Mouse (Mus musculus): ENCODE data around the gene Rhox4d.
"Not testable (repeated sequence)": the region's sequence is repeated elsewhere in the genome, so short reads cannot be mapped to it uniquely, and the experiment has no call there.

Rhox4d gene

DNA sequence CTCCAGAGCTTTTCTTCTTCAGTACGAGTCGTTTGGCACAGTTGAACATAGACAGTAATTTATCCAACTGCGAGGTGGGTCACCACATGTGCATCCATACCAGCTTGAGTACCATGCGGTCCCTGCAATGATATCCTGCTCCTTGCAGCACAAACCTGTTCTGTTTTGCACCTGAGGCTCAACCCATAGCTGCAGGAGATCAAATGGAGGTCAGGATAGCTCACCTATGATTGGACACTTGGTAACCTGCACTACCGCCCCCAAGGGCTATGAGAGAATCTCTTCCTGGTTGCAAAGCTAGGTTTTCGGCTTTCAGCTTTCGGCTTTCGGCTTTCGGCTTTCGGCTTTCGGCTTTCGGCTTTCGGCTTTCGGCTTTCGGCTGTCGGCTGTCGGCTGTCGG lies at the start of gene Rhox4d:
Rhox4d (plus strand) TSS at position 301 of the 400 bp plus-strand sequence.
- in situ Hi-C loops (cut with MboI, MseI), result not testable (repeated sequence)

DNA sequence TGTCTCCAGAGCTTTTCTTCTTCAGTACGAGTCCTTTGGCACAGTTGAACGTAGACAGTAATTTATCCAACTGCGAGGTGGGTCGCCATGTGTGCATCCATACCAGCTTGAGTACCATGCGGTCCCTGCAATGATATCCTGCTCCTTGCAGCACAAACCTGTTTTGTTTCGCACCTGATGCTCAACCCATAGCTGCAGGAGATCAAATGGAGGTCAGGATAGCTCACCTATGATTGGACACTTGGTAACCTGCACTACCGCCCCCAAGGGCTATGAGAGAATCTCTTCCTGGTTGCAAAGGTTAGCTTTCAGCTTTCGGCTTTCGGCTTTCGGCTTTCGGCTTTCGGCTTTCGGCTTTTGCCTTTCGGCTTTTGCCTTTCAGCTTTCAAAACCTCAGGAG lies 34.1 kb upstream of the Rhox4d start, which contains the start of gene Rhox4c:
Rhox4c (plus strand) TSS at position 301 of the 400 bp plus-strand sequence.
- in situ Hi-C loops (cut with MboI, MseI), result loop anchor here in 1 of 2 experiments (10.0 to 25.0 kb wide), 2 partner anchors 215 to 332 kb away; partner anchors contain the start of genes Rhox4a and Rhox5

DNA sequence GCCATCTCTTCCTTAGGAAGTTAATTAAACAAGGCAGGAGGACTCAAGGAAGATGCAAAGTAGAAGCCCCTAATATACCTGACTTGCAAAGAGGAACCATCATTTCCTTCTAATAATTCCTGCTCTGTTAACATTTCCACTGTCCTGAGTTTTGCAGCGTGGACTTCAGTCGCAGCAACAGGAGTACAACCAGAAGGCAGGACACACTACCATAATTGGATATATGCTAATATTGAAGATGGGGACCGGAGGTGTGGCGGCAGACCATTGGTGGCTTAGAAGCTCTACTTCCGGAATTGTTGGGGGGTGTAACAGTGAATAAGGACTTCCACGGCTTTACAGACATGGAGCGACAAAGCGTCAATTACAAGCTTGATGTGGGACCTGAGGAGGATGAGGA lies 16.0 kb downstream of the Rhox4d start, which contains the start of gene Rhox2e:
Rhox2e (plus strand) TSS at position 301 of the 400 bp plus-strand sequence.
- in situ Hi-C loops (cut with MboI, MseI), result not testable (repeated sequence)

DNA sequence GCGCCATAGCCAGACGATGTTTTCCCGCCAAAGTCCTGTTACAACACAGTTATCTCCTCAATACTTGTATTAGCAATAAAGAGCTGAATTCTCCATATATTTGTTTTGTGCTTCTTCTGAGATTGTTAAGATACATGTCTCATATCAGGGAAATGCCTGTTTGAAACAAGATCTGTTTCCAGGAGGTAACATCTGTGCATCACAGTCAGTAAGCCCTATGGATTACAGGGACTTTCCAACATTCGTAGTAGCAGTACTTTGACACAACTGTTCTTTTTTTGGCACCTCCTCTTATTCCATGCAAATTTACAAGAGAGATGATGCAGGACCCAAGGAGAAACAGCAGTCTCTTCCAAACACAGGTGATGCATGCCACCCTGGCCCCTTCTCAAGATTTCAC lies 27.6 kb downstream of the Rhox4d start, which contains the start of gene Rhox3e:
Rhox3e (plus strand) TSS at position 301 of the 400 bp plus-strand sequence.
- in situ Hi-C loops (cut with MboI, MseI), result loop anchor here (5.0 kb wide), 3 partner anchors 36 to 289 kb away; partner anchors contain the start of gene Rhox3c (in 1 of the 2)

DNA sequence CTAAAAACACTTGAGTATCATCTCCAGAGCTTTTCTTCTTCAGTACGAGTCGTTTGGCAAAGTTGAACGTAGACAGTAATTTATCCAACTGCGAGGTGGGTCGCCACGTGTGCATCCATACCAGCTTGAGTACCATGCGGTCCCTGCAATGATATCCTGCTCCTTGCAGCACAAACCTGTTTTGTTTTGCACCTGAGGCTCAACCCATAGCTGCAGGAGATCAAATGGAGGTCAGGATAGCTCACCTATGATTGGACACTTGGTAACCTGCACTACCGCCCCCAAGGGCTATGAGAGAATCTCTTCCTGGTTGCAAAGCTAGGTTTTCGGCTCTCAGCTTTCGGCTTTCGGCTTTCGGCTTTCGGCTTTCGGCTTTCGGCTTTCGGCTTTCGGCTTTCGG lies 43.0 kb downstream of the Rhox4d start, which contains the start of gene Rhox4e:
Rhox4e (plus strand) TSS at position 301 of the 400 bp plus-strand sequence.
- in situ Hi-C loops (cut with MboI, MseI), result loop anchor here in 1 of 2 experiments (25.0 kb wide), 1 partner anchor 255 kb away; the partner anchor contains the start of gene Rhox5
